Mouse (Mus musculus) spleen, adult 2 months (tissue): ENCODE measurements around the gene Scamp3.

Experiments used
- CTCF ChIP-seq: fragments of 200-500 bp; IDR thresholded peaks from 2 replicates; pipeline ENCODE4 v1.5.1; 2011; ENCODE audit warnings: mild to moderate bottlenecking, inconsistent platforms; ENCODE audit not compliant: insufficient read depth, insufficient read length, insufficient replicate concordance; ENCODE audit errors: extremely low read depth
- POLR2A ChIP-seq: fragments of 200-500 bp; IDR thresholded peaks from 2 replicates; pipeline ENCODE4 v1.6.1; 2011; ENCODE audit warnings: low read depth, low read length, inconsistent platforms

DNA sequence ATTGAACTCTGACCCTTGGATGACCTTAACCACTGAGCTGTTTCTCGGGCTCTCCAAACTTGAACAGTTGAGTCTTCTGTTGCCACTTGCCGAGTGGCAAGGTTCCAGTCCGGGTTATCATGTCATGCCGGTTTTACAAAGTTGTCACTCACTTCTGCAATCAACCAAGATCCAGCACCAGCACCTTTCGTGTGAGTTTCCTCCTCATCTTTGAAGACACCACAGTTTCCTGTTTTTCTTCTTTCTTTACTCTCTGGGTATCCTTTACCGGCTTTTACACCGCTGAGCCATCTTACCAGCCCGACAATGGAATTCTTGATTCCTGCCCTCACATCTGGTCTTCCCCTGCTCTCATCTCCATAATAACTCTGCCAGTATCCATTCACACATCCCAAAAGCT lies 13.2 kb downstream of the Scamp3 start:
- TF ChIP-seq POLR2A (no peak; the same call in none of the 2 replicates), CTCF (no peak)
